Mouse (Mus musculus): ENCODE measurements around the gene Ppil2. TPM values are rescaled to one million over a fixed set of nuclear protein-coding genes. Genes with fewer than 3 reads are reported as not detected.

Ppil2 gene
- total RNA-seq (2021) = 100 to 1,000 TPM in 1 of 2 experiments, 10 to 100 TPM in 1; 84.9 to 102 TPM

DNA sequence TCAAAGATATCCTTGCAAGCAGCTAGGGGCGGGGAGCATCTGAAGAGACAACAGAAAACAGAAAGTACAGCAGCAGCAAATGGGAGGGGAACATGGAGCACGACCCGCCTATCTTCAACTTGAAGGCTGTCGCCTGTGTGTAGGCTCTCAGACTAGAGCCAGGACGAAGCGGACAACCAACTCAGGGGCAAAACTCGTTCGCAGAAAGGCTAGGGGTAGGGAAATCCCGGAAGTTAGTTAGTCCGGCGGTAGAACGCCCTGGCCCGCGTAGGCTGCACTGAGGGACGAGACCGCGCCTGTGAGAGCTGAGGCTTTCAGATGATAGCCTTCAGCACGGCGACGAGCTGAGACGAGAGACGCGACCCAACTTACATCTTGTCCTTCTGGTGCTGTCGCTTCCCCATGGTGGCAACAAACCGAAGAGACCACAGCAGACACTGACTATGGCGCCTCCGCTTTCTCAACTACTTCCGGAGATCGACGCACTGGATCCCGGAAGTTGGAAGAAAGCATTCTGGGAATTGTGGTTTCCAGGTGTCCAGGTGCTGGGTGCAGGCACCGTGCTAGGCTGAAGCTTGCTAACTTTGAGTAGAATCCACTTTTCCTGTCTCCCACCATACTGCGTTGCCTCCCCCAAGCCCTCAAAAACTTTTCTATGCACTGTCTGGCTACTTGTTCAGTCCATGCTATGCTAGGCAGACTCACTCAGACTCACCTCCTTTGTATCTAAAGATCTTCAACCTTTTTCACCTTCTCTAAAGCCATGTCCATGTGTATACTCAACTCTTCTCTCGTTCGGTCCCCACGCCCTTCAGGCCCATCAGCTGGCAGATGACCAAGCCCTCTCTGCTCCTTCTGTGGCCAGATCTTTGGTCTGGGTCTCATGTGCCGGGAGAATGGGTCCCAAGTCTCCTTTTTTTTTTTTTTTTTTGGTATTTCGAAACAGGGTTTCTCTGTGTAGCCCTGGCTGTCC lies at the start of gene Ppil2:
Ppil2 (minus strand) TSS at position 487 of the 973 bp plus-strand sequence.
- DNase-seq = peak; percentile 66 to 69

DNA sequence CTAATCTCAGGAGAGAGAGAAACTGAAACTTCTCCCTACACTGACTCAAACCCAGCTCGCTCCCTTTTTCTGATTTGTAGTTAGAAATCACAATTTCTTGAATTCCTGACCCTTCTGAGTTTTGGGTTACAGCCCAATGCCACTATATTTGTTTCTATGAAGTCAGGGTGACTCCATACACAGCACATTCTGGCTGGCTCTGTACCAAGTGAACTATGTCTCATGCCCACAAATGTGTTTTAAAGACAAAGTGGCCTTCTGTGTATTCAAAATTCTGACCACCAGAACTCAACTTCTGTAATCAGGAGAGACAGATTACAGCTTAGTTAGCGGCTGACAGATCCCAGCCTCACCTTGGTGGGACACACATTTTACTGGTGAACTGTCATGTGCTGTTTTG lies 43.3 kb upstream of the Ppil2 start:
- DNase-seq = no peak

GRCm38 (mm10) chr16:17151874-17152273 lies 40.8 kb upstream of the Ppil2 start:
- DNase-seq = no peak

GRCm38 (mm10) chr16:17150520-17151258 lies 39.6 kb upstream of the Ppil2 start:
- DNase-seq = no peak

DNA sequence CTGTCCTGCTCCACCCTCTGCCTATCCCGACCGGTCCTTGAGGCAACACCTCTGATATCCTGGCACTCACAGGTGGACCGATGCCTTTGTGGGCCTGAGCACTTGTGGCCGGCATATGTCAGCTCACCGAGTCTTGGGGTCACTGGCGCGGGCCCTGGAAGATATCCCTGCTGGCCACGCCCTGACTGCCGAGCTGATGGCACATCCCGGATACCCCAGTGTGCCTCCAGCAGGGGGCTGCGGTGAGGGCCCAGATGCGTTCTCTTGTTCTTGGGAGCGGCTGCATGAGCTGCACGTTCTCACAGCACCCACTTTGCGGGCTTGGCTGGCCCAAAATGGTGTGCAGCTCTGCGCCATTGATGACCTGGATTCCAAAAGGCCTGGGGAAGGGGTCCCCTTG lies 37.0 kb upstream of the Ppil2 start:
- DNase-seq = peak in 1 of 2 experiments; percentile 26

DNA sequence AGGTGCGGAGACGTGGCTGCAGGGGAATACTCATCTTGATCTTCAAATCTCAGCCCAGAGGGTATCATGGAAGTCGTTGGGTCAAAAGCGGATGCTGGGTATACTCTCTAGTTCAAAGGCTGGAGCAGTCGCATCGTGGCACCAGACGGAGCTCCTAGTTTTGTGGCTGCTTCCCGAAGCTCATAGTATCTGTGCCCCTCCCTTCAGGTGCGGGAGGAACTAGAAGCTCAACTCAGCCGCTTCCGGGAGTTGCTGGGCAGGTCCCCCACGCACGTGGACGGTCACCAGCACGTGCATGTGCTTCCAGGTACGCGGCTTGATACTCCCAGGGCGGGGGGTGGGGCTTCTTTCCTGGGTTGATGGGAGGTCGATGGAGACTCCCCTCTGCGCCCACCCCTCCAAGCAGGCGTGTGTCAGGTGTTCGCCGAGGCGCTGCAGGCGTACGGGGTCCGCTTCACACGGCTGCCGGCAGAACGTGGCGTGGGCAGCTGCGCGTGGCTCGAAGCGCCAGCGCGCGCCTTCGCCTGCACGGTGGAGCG lies 36.4 kb upstream of the Ppil2 start:
- DNase-seq = peak; percentile 20 to 32

GRCm38 (mm10) chr16:17146772-17147235 lies 35.7 kb upstream of the Ppil2 start, which contains the start of gene Ccdc116:
TSS of gene Ccdc116 (minus strand) at chr16:17147229.
- peak; percentile 77 to 80 for DNase-seq

DNA sequence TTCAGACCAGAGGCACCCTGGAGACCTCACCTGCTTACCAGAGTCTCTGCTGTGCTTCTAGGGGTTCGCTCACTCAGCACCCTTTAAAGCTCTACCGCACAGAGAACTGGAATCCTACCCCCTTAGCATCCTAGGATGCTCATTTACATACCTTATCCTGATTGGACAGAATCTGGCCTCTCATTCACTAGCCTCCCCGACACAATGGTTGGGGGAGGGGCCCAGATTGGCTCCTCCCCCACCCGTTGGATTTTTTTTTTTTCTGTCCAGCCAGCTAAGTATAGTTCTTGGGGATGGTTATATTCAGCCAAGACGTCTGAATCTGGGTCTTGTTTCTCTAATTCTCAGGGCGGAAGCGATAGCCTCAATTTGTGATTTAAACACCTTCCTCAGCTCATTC lies 33.3 kb upstream of the Ppil2 start, which contains the start of gene Ydjc:
Ydjc (plus strand) TSS at position 283 of the 400 bp plus-strand sequence.
- no peak for DNase-seq

DNA sequence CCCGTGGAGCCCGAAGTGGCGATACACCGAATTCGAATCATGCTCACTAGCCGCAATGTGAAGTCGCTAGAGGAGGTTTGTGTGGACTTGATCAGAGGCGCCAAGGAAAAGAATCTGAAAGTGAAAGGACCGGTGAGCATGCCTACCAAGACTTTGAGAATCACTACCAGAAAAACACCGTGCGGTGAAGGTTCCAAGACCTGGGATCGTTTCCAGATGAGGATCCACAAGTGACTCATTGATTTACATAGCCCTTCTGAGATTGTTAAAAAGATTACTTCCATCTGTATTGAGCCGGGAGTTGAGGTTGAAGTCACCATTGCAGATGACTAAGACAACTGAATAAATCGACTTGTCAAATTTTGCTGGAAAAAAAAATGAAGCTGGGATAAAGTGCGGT lies 26.3 kb upstream of the Ppil2 start:
- DNase-seq = no peak

DNA sequence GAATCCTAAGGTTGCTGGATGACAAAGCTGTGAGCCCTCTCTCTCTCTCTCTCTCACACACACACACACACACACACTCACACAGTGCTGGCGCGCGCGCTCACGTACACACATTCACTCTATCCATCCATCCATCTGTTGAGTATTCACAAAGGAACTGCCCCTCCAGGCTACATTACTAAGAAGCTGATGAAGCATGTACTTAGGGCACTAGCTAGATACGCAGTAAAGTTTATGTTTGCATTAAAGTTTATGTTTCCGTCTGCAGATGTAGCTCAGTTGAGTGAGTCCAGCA lies 21.8 kb upstream of the Ppil2 start:
- DNase-seq = no peak

DNA sequence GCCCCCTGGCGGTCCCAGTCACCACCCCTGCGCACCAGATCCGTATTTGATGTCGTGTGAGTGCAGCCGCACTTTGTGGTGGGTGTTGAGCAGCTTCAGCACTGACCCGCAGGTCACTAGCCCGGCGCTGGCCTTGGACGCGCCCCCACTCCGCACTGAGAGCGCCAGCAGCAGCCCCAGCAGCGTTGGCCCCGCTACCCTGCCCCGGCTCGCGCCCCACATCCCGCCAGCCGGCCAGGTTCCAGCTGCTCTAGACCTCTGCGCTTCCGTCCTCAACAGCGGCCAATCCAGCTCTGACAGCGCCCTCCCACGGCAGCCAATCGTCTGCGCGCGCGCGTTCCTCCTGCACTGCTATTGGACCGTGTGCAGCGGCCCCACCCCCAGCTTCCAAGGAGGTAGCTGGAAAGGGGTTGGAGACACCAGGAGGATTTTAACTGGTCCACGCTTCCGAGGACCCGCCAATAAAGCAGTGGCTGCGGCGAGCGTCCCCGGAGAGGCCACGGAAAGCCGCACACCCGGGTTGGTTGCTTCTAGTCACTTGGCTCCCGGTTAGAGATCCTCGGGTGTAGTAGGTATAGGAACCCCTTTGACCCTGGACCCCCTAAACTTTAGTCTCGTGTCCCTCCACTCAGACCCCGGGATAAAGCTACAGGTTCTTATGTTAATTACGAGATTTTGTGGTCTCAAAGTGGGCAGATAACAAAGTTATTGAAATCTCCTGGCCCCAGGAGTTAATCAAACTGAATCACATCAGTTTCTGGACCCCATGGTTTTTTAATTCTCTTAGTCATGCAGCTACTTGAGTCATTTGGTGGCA lies 21.2 kb upstream of the Ppil2 start, which contains the start of gene Sdf2l1:
Sdf2l1 (minus strand) TSS at position 295 of the 817 bp plus-strand sequence.
- DNase-seq = peak; percentile 98

DNA sequence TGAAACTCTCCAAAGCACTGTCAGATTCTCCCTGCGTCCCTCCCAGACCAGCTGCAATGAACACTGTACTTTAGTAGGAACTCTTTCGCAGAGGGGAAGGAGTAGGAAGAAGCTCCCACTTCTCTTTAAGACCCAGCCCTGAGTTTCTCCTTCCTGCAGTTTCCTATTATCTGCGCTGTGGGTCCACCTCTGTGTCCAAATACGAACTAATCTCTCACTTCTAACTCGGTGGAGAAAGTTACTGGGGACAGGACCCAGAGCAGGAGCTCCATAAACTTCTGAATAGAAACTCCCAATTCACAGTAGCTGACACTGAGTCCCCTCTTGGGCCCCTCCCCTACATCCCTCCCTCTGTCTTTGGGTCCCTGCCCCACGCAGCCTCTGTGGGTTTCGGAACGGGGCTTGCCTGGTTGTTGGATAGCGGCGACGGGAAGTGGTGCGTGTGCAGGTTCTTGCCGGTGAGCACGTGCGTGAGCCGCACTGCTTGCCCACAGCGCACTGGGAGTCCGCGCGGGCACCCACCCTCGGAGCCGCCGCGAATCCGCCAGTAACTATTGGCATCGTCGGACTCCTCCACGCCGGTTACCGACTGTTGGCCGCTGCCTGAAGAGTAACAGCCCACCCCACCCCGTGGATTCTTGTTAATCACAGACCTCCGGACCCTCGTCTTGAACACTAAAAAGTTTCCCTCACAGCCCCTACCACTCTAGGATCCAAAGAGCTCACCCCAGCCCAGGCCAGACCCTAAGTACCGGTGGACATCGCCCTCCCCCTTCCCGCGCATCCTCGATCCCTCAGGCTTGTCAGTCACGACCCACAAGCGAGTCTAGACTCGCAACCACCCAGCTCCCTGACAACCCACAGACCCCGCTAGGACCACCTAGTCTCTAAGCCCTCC lies 20.4 kb upstream of the Ppil2 start:
- DNase-seq = peak; percentile 25 to 30

- no peak for DNase-seq
Measured at GRCm38 (mm10) chr16:17127292-17127691, 16.2 kb upstream of the Ppil2 start.

DNA sequence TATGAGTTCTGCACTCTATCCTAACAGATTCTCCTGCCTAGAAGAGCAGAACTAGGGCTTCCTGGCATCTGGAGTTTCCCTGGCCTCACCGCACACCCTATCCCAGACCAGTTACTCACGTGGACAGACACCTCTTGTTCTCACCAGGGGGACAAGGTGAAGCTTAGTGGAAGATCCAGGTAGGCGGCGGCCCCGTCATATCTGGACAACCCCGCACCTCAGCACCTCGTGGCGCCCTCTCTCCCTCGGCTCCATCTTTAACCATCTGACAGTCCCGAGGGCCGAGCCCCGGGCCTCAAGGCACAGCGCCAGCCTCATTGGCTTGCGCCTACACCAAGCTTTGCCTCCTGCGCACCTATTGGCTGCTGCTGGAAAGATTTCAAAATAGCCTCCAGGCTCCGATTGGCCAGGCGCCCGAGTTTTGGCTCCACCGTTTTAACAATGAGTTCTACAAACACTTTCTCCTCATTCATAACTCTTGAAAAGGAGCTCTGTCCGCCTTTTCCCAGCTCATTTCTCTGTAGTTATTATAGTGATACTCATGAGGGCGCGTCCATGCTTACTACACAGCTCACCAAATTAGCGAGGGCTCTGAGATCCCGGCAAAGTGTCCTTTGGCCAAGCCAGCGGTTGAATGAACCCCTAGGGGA lies 13.9 kb upstream of the Ppil2 start, which contains the start of gene 2610318N02Rik:
2610318N02Rik (minus strand) TSS at position 297 of the 650 bp plus-strand sequence.
- DNase-seq = peak; percentile 44 to 47

DNA sequence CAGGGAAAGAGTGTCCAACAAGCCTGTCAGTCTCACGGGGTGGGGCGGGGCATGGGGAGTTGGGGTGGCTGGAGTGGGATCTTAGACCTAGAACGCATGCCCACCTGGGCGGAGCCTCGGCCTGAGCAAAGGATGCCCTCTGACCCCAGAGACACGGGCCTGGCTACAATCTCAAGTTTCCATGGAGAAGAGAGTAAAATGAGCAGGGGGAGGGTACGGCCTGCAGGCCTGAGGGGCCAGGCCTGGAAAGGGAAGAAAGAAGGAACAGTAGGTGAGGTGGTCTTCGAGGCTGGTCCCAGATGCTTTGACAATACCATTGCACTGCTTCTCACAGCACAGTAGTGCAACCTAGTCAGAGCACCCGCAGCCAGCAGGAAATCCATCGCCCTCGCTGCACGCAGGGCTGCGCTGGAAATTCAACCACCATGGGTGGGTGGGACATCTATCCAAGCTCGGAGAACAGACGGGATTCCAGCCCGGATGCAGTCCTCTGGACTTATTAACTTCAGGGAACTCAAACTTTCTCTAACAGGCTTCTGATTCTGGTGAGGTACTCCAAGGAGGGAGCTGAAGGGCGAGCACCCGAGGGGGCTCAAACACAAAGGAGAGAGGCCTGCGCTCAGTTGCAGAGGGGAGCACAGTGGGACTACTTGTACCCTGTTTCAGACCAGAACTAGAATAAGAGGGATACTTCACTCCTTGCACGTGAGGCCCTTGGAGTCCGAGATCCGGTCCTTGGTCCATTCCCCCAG lies 13.2 kb upstream of the Ppil2 start:
- no peak for DNase-seq

GRCm38 (mm10) chr16:17121569-17121968 lies 10.5 kb upstream of the Ppil2 start:
- DNase-seq = no peak

DNA sequence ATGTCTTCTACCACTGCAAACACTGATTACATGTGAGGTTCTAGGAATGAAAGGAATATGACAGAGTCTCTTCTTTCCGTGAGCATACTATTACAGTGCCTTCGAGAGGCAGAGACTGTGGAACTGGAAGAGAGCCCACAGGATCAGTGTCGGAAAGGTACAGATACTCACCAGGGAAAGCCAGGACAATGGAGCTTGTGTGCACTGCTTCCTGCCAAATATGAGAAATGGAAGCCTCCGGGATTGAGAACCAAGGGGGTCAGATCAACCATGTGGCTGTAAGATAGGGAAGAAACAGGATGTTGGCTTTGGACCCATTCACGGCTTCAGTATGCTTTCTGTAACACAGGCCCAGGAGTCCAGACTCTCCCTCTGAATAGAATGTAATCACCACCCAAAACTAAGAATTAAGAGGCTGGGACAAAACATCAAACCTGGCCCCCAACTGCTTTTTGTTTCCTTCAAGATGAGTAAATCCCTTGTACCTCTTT lies 6.3 kb upstream of the Ppil2 start:
- no peak for DNase-seq

GRCm38 (mm10) chr16:17104600-17104999 lies 6.5 kb downstream of the Ppil2 start:
- DNase-seq = no peak

GRCm38 (mm10) chr16:17102630-17103220 lies 8.3 kb downstream of the Ppil2 start:
- DNase-seq = no peak

Measured in layer of hippocampus, postnatal 36 days (tissue).